Mouse (Mus musculus) intestine, postnatal 0 days (tissue): ENCODE results near the gene Zfpl1. TPM values are rescaled to one million over a fixed set of nuclear protein-coding genes. Genes with fewer than 3 reads are reported as not detected.

Experiments used
- ATAC-seq: fragments of 200-750 bp; cut with Nextera tagmentation; 2 replicates; pipeline ENCODE4 v1.8.0; 2017; ENCODE audit warnings: mild to moderate bottlenecking, moderate TSS enrichment, moderate library complexity
- H3K27ac ChIP-seq: fragments of 300-500 bp; sonication (generic); 2 replicates; pipeline ENCODE4 v1.5.1; 2014; ENCODE audit warnings: mild to moderate bottlenecking, low read depth, low read length, moderate library complexity
- H3K27me3 ChIP-seq: fragments of 300-500 bp; sonication (generic); replicated peaks from 2 replicates; pipeline ENCODE4 v1.6.1; 2014; ENCODE audit warnings: low read length, mixed read lengths; ENCODE audit not compliant: control insufficient read depth, insufficient read depth
- H3K36me3 ChIP-seq: fragments of 300-500 bp; sonication (generic); 2 replicates; pipeline ENCODE4 v1.6.1; 2014; ENCODE audit warnings: mild to moderate bottlenecking, moderate library complexity; ENCODE audit not compliant: control insufficient read depth, insufficient read depth
- H3K4me1 ChIP-seq: fragments of 300-500 bp; sonication (generic); replicated peaks from 2 replicates; pipeline ENCODE4 v1.6.1; 2014; ENCODE audit warnings: antibody characterized with exemption, low read length, mixed read lengths; ENCODE audit not compliant: control insufficient read depth, insufficient read depth
- H3K4me2 ChIP-seq: fragments of 300-500 bp; sonication (generic); replicated peaks from 2 replicates; pipeline ENCODE4 v1.6.1; 2014; ENCODE audit warnings: low read depth, mild to moderate bottlenecking, moderate library complexity
- H3K4me3 ChIP-seq: fragments of 300-500 bp; sonication (generic); 2 replicates; pipeline ENCODE4 v1.5.1; 2014; ENCODE audit warnings: low read depth, low read length
- H3K9ac ChIP-seq: fragments of 300-500 bp; sonication (generic); 2 replicates; pipeline ENCODE4 v1.6.1; 2014; ENCODE audit warnings: mild to moderate bottlenecking, low read depth, low read length
- H3K9me3 ChIP-seq: fragments of 300-500 bp; sonication (generic); 2 replicates; pipeline ENCODE4 v1.6.1; 2016; ENCODE audit warnings: mixed run types; ENCODE audit not compliant: control insufficient read depth
- CTCF ChIP-seq: sonication (generic); IDR thresholded peaks from 2 replicates; pipeline ENCODE4 v1.5.1; 2016; ENCODE audit warnings: low read depth, mild to moderate bottlenecking, control low read depth, antibody characterized with exemption, moderate library complexity
- WGBS: fragments of 180-500 bp; shearing (Covaris S2); extraction: QIAGEN DNeasy Blood & Tissue Kit; methylation state at CpG from one replicate; pipeline ENCODE4 v1.1.7; 2014; 5-methylcytosine and 5-hydroxymethylcytosine counted together
- polyA plus RNA-seq: library from polyadenylated mRNA; unstranded; fragments of >200 nt; fragmentation: Nextera tagmentation; extraction: Ambion mirVana; gene quantifications from 2 replicates; pipeline ENCODE4 v1.2.1, GENCODE M21; 2015

Zfpl1 gene
- polyA plus RNA-seq, 1 experiment from 2014 or later = 54.9 TPM

DNA sequence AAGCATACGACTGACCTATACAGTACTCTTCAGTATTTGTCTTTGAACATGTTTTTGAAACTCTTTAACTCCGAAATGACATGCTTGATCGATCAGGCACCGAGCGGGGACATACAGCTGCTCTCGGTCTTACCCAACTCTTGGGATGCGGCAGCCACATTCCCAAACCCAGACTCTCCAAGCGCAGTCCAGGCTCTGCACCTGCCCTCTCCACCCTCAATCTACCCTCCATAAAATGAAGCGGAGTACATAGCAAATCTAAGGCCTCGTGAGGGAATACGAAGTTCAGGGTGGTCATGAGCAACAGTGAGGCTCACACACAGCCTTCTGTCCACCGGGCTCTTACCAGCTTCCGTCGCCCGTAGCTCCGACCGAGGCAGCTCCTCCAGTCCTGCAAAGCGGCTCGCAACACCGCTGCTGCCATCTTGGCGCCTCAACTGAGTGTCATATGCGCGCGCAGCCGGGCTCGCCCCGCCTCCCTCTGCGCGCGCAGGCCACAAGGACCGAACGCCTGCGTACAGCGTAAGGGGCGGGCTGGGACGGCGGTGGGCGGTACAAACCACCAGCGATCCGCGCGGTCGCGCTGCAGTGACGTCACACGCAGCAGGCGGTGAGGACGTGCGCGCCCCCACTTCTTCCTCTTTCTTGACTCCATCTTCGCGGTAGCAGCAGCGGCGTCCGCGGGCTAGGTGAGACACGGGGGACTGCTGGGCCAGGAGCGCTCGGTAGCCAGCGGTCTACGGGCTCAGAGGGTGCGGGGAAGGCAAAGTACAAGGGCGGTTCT is 27.3 kb downstream of the Zfpl1 start, which contains the start of the genes Mrpl49 and Fau:
Mrpl49 (minus strand) TSS at position 473 of the 784 bp plus-strand sequence.
Fau (plus strand) TSS at position 532 of the 784 bp plus-strand sequence.
- WGBS = under 1% methylated on average over 61 of the region's 63 CpGs
- Histone ChIP-seq H3K4me3 (peak within 1 kb of the TSS; percentile 62), H3K4me1 (peaks cover 9% of the 10 kb centered on the region; the same call in 1 of the 2 replicates), H3K36me3 (peaks cover 33% of the 10 kb centered on the region), H3K4me2 (peak within 1 kb of the TSS; percentile 73), H3K9me3 (no peaks in the 10 kb centered on the region), H3K9ac (peak within 1 kb of the TSS; percentile 63), H3K27ac (peak within 1 kb of the TSS; percentile 51), H3K27me3 (no peaks in the 10 kb centered on the region)
- TF ChIP-seq CTCF = no peak
- peak; percentile 84 for ATAC-seq

DNA sequence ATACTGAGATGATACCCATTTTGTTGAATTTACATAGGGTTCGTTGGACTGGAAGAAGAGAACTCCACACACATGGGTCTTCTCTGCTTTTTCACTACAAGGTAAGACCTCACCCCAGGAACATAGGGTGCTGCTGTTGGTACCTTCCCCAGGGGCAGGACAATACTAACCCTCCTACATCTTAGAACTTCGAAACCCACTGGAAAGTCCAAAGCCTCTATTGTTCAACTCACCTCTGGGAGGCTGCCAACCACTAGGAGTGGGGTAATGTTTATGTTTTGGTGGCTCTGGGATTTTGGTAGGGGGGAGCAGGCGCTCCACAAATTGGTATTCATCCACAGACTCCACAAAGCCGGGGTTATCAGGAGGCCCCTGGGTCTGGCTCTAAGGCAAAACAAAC is 28.1 kb downstream of the Zfpl1 start:
- Histone ChIP-seq H3K4me2 (peak overlapping the region; percentile 73), H3K4me3 (peak overlapping the region; percentile 62), H3K27ac (no peak overlapping the region), H3K4me1 (peaks cover 4% of the 10 kb centered on the region; the same call in 1 of the 2 replicates), H3K36me3 (peaks cover 41% of the 10 kb centered on the region), H3K9me3 (no peaks in the 10 kb centered on the region), H3K9ac (peak overlapping the region; percentile 63), H3K27me3 (no peaks in the 10 kb centered on the region)
- 41% methylated on average over 4 of the region's 4 CpGs for WGBS
- no peak for ATAC-seq
- no peak for TF ChIP-seq CTCF

DNA sequence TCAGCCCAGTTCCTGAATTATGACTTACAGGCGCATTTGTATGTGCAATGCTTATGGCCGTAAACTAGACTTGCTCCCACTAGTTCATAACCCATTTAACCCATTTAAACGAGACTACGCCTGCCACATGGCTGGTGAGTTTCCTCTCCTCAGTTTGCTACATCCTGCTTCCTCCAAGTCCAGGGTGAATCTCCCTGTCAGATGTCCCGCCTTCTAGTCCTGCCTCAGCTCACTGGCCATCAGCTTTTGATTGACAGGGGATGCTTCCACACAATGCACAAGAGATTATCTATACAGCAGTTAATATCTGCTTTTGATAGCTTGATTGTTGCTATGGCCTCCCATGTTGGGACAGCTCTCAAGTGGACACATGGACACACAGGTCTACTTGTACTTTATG is 30.5 kb downstream of the Zfpl1 start:
- ATAC-seq = no peak
- Histone ChIP-seq H3K36me3 (peaks cover 65% of the 10 kb centered on the region), H3K9ac (no peak overlapping the region), H3K4me3 (no peak overlapping the region), H3K27ac (peak overlapping the region; percentile 28; the same call in 1 of the 2 replicates), H3K9me3 (no peaks in the 10 kb centered on the region), H3K27me3 (no peaks in the 10 kb centered on the region), H3K4me2 (no peak overlapping the region), H3K4me1 (peaks cover 4% of the 10 kb centered on the region; the same call in 1 of the 2 replicates)
- WGBS = 57% methylated on average over 5 of the region's 5 CpGs
- TF ChIP-seq CTCF = no peak

DNA sequence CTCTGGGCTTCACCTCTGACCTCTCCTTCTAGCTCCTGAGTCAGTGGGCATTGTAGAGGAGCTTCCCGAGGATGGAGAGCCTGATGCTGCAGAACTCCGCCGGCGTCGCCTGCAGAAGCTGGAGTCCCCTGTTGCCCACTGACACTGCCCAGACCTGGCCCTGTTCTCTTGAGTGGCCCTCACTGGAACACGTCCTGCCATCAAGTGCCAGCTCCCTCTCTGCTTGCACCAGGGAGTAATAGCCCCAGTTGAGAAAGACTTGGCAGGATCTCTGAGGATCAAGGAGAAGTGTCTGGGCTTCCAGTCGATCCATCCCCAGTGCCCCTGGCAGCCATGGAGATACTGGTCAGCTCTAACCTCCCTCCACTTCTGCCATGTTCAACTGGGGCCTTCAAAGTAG is 32.2 kb downstream of the Zfpl1 start:
- peaks cover 73% of the 10 kb centered on the region for H3K36me3 ChIP-seq
- H3K4me3 ChIP-seq = no peak overlapping the region
- no peaks in the 10 kb centered on the region for H3K27me3 ChIP-seq
- H3K9ac ChIP-seq = no peak overlapping the region
- H3K4me2 ChIP-seq = no peak overlapping the region
- peaks cover 4% of the 10 kb centered on the region for H3K4me1 ChIP-seq
- no peaks in the 10 kb centered on the region for H3K9me3 ChIP-seq
- H3K27ac ChIP-seq = no peak overlapping the region
- ATAC-seq = no peak
- no peak for TF ChIP-seq CTCF
- 81% methylated on average over 7 of the region's 7 CpGs for WGBS

DNA sequence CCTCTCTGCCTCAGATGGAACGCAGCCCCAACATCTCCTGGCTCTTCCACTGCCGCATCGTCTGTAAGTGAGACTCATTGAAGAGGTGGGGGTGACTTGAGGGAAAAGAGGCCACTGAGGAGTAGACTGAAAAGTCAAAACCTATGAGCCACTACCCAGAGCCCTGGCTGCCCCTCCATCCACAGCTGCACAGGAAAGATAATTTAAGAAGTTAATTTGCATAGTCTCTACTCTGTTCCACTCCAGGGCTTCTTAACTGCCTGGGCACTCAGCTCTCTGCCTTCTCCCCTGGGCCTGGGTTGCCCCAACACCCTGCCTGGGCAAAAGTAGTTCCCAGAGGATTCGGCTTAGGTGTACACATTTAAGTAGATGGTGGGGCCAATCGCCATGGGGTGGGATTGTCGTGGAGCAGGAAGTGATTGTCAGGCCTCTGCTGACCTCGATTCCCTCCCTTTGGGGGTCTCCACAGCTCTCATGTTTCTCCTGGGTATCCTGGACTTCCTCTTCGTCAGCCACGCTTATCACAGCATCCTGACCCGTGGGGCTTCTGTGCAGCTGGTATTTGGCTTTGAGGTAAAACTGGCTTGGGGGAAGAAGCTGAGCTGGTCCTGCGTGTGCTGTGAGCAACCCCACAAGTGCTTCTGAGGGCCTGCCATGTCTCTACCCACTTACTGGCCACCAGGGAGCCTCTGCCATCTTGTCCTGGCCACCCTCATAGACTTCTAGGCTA is 35.9 kb downstream of the Zfpl1 start:
- 88% methylated on average over 11 of the region's 11 CpGs for WGBS
- no peaks in the 10 kb centered on the region for H3K27me3 ChIP-seq
- no peak overlapping the region for H3K9ac ChIP-seq
- H3K4me3 ChIP-seq = no peak overlapping the region
- H3K9me3 ChIP-seq = no peaks in the 10 kb centered on the region
- no peaks in the 10 kb centered on the region; the same call in 1 of the 2 replicates for H3K4me1 ChIP-seq
- peaks cover 56% of the 10 kb centered on the region for H3K36me3 ChIP-seq
- ATAC-seq = no peak
- H3K4me2 ChIP-seq = no peak overlapping the region
- no peak for TF ChIP-seq CTCF
- H3K27ac ChIP-seq = no peak overlapping the region

DNA sequence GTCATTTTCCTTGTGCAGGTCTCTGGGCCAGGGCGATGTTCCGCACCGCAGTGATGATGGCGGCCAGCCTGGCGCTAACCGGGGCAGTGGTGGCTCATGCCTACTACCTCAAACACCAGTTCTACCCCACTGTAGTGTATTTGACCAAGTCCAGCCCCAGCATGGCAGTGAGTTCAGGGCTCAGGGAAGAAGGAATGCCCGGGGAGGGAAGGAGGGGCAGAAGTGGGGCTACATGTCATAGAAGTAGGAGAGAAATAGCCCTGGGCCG is 36.9 kb downstream of the Zfpl1 start:
- TF ChIP-seq CTCF = no peak
- WGBS = 72% methylated on average over 8 of the region's 8 CpGs
- no peak for ATAC-seq
- peak overlapping the region; percentile 77 for H3K9ac ChIP-seq
- no peaks in the 10 kb centered on the region for H3K9me3 ChIP-seq
- no peaks in the 10 kb centered on the region; the same call in 1 of the 2 replicates for H3K4me1 ChIP-seq
- peaks cover 46% of the 10 kb centered on the region for H3K36me3 ChIP-seq
- H3K27ac ChIP-seq = 0 out of 2 replicates have a peak overlapping the region, but pooled peaks have one; percentile 97
- peak overlapping the region; percentile 87 for H3K4me3 ChIP-seq
- H3K27me3 ChIP-seq = no peaks in the 10 kb centered on the region
- peak overlapping the region; percentile 90 for H3K4me2 ChIP-seq
